Mouse (Mus musculus) adipose tissue, adult 10 weeks (tissue): Measurements from ENCODE around the gene Smco4. TPM values are rescaled to one million over a fixed set of nuclear protein-coding genes. Genes with fewer than 3 reads are reported as not detected.

Experiments
- polyA plus RNA-seq: library from polyadenylated mRNA; stranded (reverse); fragments of 350-450 nt; fragmentation: Illumina TruSeq; extraction: RNeasy Lipid Tissue Mini Kit (QIAGEN cat#74804); gene quantifications from one replicate; pipeline ENCODE4 v1.2.3, GENCODE M21; 2014; ENCODE audit warnings: low read depth, low replicate concordance

The Smco4 gene
- 34.5 TPM for polyA plus RNA-seq

GRCm38 (mm10) chr9:15493235-15493924 lies at the start of gene Smco4:
TSS of gene Smco4 (plus strand) at chr9:15493432.

Other genes with a start within 250 kb of the Smco4 start
- gene Med17, start 213.5 kb upstream of the Smco4 start, polyA plus RNA-seq = 22.7 TPM
- 33.9 TPM for gene Taf1d, start 187.2 kb upstream of the Smco4 start, polyA plus RNA-seq
- 66.6 TPM for gene 4931406C07Rik, start 187.0 kb upstream of the Smco4 start, polyA plus RNA-seq
- 10.8 TPM for gene Cep295, start 135.6 kb upstream of the Smco4 start, polyA plus RNA-seq
- gene Deup1, start 134.5 kb downstream of the Smco4 start, polyA plus RNA-seq = 5.7 TPM
- gene Slc36a4, start 216.3 kb downstream of the Smco4 start, polyA plus RNA-seq = 5.9 TPM